ENCODE assay signal across 25 mouse cellular contexts in genomic region chr4:154887593-154888250, GRCm38 (mm10). TPM values are rescaled to one million over a fixed set of nuclear protein-coding genes. Genes with fewer than 3 reads are reported as not detected.
DNase-seq lines count a peak whose midpoint lies in the region; ATAC-seq and TF ChIP-seq lines count a peak whose summit lies in the region.
"Had no signal": no experiment of that assay in that cellular context is flagged by ENCODE, and none has a peak within 500 bp of the region (broad histone marks: within the 10 kb centered on the region; RNA-seq: fewer than 3 reads in every experiment).

No protein-coding gene starts in this region.

- no peaks in the 10 kb centered on the region for H3K36me3 ChIP-seq in hindbrain, embryonic 10.5 days
- H3K36me3 ChIP-seq in hindbrain, embryonic 11.5 days (ENCODE audit: control insufficient read depth, insufficient read depth, low read length), result no peaks in the 10 kb centered on the region
- no peaks in the 10 kb centered on the region for H3K36me3 ChIP-seq in lung, embryonic 15.5 days
- H3K36me3 ChIP-seq: embryonic facial prominence, embryonic 13.5 days; forebrain, embryonic 10.5 days; forebrain, embryonic 15.5 days; heart, embryonic 13.5 days; kidney, embryonic 15.5 days; limb, embryonic 13.5 days; liver, embryonic 12.5 days; neural tube, embryonic 13.5 days had no signal

- DNase-seq in cerebellum, adult 2 months, result no peak
- no peak for DNase-seq in cerebellum, postnatal 36 days
- no peak for DNase-seq in hindbrain, embryonic 10.5 days (ENCODE audit: low spot score)
- no peak for DNase-seq in hindbrain, embryonic 11.5 days (ENCODE audit: low spot score)
- DNase-seq in lung, postnatal 14 days, result no peak
- DNase-seq: adrenal gland, postnatal 14 days; gastrocnemius, postnatal 25 days; heart, postnatal 14 days; kidney, adult 18-20 months; lung, adult 18-20 months; lung, postnatal 10 days; right cerebral cortex, postnatal 4 days; thymus, postnatal 4 days had no signal

- H3K4me1 ChIP-seq in cerebellum, adult 2 months (ENCODE audit: control insufficient read depth, insufficient read depth, low read length), result peaks cover 34% of the 10 kb centered on the region
- H3K4me1 ChIP-seq in hindbrain, embryonic 10.5 days (replicated peaks), result peaks cover 29% of the 10 kb centered on the region
- no peaks in the 10 kb centered on the region for H3K4me1 ChIP-seq in hindbrain, embryonic 11.5 days (replicated peaks; ENCODE audit: control insufficient read depth, insufficient read depth, low read length)
- no peaks in the 10 kb centered on the region for H3K4me1 ChIP-seq in lung, embryonic 15.5 days
- H3K4me1 ChIP-seq: embryonic facial prominence, embryonic 13.5 days; forebrain, embryonic 15.5 days; kidney, embryonic 15.5 days; limb, embryonic 13.5 days; neural tube, embryonic 13.5 days had no signal

- no peak for TF ChIP-seq CTCF in cerebellum, adult 2 months (IDR thresholded peaks at IDR 0.05; ENCODE audit: borderline replicate concordance, insufficient read depth, low read depth, low read length)

- no peak for ATAC-seq in hindbrain, embryonic 11.5 days (ENCODE audit: low FRiP score)
- ATAC-seq in lung, embryonic 15.5 days (ENCODE audit: borderline replicate concordance, extremely low read depth, low FRiP score, low TSS enrichment), result 0 out of 2 replicates have a peak, but pooled peaks have one; percentile 4
- ATAC-seq: CD4-positive, CD25-positive, alpha-beta regulatory T cell, adult 4 months; forebrain, embryonic 15.5 days; liver, embryonic 12.5 days had no signal

- H3K9ac ChIP-seq in hindbrain, embryonic 11.5 days (ENCODE audit: low read depth, low read length), result no peak overlapping the region
- no peak overlapping the region for H3K9ac ChIP-seq in lung, embryonic 15.5 days
- H3K9ac ChIP-seq: forebrain, embryonic 15.5 days; heart, embryonic 13.5 days; hindbrain, embryonic 14.5 days; kidney, embryonic 15.5 days; limb, embryonic 13.5 days; liver, embryonic 12.5 days; neural tube, embryonic 13.5 days had no signal

- H3K27me3 ChIP-seq in cerebellum, adult 2 months (ENCODE audit: control insufficient read depth, insufficient read depth, low read length), result no peaks in the 10 kb centered on the region
- H3K27me3 ChIP-seq in hindbrain, embryonic 10.5 days (ENCODE audit: insufficient read depth, poor library complexity, severe bottlenecking), result 0 out of 2 replicates have a peak, but pooled peaks cover 10% of the 10 kb centered on the region
- no peaks in the 10 kb centered on the region for H3K27me3 ChIP-seq in hindbrain, embryonic 11.5 days (ENCODE audit: control insufficient read depth, insufficient read depth, low read length)
- no peaks in the 10 kb centered on the region for H3K27me3 ChIP-seq in lung, embryonic 15.5 days
- H3K27me3 ChIP-seq: forebrain, embryonic 15.5 days; kidney, embryonic 15.5 days; neural tube, embryonic 13.5 days had no signal

- no peak overlapping the region for H3K4me2 ChIP-seq in hindbrain, embryonic 11.5 days (replicated peaks; ENCODE audit: low read depth, low read length)
- no peak overlapping the region for H3K4me2 ChIP-seq in lung, embryonic 15.5 days
- H3K4me2 ChIP-seq: embryonic facial prominence, embryonic 13.5 days; forebrain, embryonic 15.5 days; heart, embryonic 13.5 days; hindbrain, embryonic 14.5 days; kidney, embryonic 15.5 days; limb, embryonic 13.5 days; liver, embryonic 12.5 days; neural tube, embryonic 13.5 days had no signal

- peak overlapping the region; percentile 89; the same call in 1 of the 2 replicates for H3K27ac ChIP-seq in cerebellum, adult 2 months (ENCODE audit: insufficient read depth, low read length)
- H3K27ac ChIP-seq in hindbrain, embryonic 10.5 days, result peak overlapping the region; percentile 78
- no peak overlapping the region for H3K27ac ChIP-seq in hindbrain, embryonic 11.5 days (ENCODE audit: low read depth, low read length)
- H3K27ac ChIP-seq in lung, embryonic 15.5 days, result no peak overlapping the region
- H3K27ac ChIP-seq: embryonic facial prominence, embryonic 13.5 days; forebrain, embryonic 15.5 days; heart, embryonic 13.5 days; kidney, embryonic 15.5 days; limb, embryonic 13.5 days; liver, embryonic 12.5 days; neural tube, embryonic 13.5 days had no signal

- H3K4me3 ChIP-seq in cerebellum, adult 2 months (replicated peaks; ENCODE audit: insufficient read depth, low read depth, low read length), result no peak overlapping the region
- H3K4me3 ChIP-seq in hindbrain, embryonic 10.5 days, result no peak overlapping the region
- no peak overlapping the region for H3K4me3 ChIP-seq in hindbrain, embryonic 11.5 days (ENCODE audit: low read depth, low read length)
- H3K4me3 ChIP-seq in lung, embryonic 15.5 days, result no peak overlapping the region
- H3K4me3 ChIP-seq: embryonic facial prominence, embryonic 13.5 days; forebrain, embryonic 10.5 days; forebrain, embryonic 15.5 days; heart, embryonic 13.5 days; kidney, embryonic 15.5 days; limb, embryonic 13.5 days; liver, embryonic 12.5 days; neural tube, embryonic 13.5 days had no signal

- H3K9me3 ChIP-seq in hindbrain, embryonic 10.5 days, result no peaks in the 10 kb centered on the region
- H3K9me3 ChIP-seq in hindbrain, embryonic 11.5 days (ENCODE audit: control insufficient read depth, low read length), result no peaks in the 10 kb centered on the region
- H3K9me3 ChIP-seq in lung, embryonic 15.5 days, result no peaks in the 10 kb centered on the region
- H3K9me3 ChIP-seq: embryonic facial prominence, embryonic 13.5 days; forebrain, embryonic 10.5 days; forebrain, embryonic 15.5 days; heart, embryonic 13.5 days; kidney, embryonic 15.5 days; limb, embryonic 13.5 days; liver, embryonic 12.5 days; neural tube, embryonic 13.5 days had no signal

- WGBS in cerebellum, adult 2 months, result 58% methylated on average over 15 of the region's 15 CpGs
- WGBS in hindbrain, embryonic 10.5 days, result 83% methylated on average over 15 of the region's 15 CpGs
- WGBS in hindbrain, embryonic 11.5 days, result 83% methylated on average over 15 of the region's 15 CpGs
- 69% methylated on average over 15 of the region's 15 CpGs for WGBS in lung, embryonic 15.5 days

- TF ChIP-seq POLR2A in cerebellum, adult 2 months (IDR thresholded peaks at IDR 0.05; ENCODE audit: borderline replicate concordance, insufficient read depth, low read length), result no peak

RNA-seq across cellular contexts. Expression of gene Fam213b, which starts 11.2 kb away (rescaled TPM):
- polyA plus RNA-seq in cerebellum, adult 2 months (2012; rRNA removed), result 171 and 180 TPM in 2 replicates
- polyA plus RNA-seq in hindbrain, embryonic 10.5 days (2016; fragmentation: Nextera tagmentation; extraction: Ambion mirVana), result 47.4 and 51.5 TPM in 2 replicates
- polyA plus RNA-seq in hindbrain, embryonic 11.5 days (2014; fragmentation: Nextera tagmentation; extraction: Ambion mirVana), result 39.8 and 41.4 TPM in 2 replicates
- polyA plus RNA-seq in lung, embryonic 15.5 days (2015; fragmentation: Nextera tagmentation; extraction: Ambion mirVana), result 36.4 and 41.5 TPM in 2 replicates

RNA-seq across cellular contexts. Expression of gene Mmel1, which starts 18.3 kb away (rescaled TPM):
- polyA plus RNA-seq in cerebellum, adult 2 months (2012; rRNA removed), result 2.7 and 3.3 TPM in 2 replicates
- polyA plus RNA-seq in hindbrain, embryonic 10.5 days (2016; fragmentation: Nextera tagmentation; extraction: Ambion mirVana), result 0.31 and 0.68 TPM in 2 replicates
- 0.48 and 0.56 TPM in 2 replicates for polyA plus RNA-seq in hindbrain, embryonic 11.5 days (2014; fragmentation: Nextera tagmentation; extraction: Ambion mirVana)
- 0.10 and 0.26 TPM in 2 replicates for polyA plus RNA-seq in lung, embryonic 15.5 days (2015; fragmentation: Nextera tagmentation; extraction: Ambion mirVana)
- polyA plus RNA-seq: CD4-positive, CD25-positive, alpha-beta regulatory T cell, adult 4 months; intestine, embryonic 14.5 days had no signal

RNA-seq across cellular contexts. Expression of gene Tnfrsf14, which starts 40.6 kb away (rescaled TPM):
- 0.80 and 1.3 TPM in 2 replicates for polyA plus RNA-seq in cerebellum, adult 2 months (2012; rRNA removed)
- polyA plus RNA-seq in hindbrain, embryonic 10.5 days (2016; fragmentation: Nextera tagmentation; extraction: Ambion mirVana), result 0.43 and 0.87 TPM in 2 replicates
- polyA plus RNA-seq in hindbrain, embryonic 11.5 days (2014; fragmentation: Nextera tagmentation; extraction: Ambion mirVana), result 1.0 and 1.1 TPM in 2 replicates
- 1.3 and 1.9 TPM in 2 replicates for polyA plus RNA-seq in lung, embryonic 15.5 days (2015; fragmentation: Nextera tagmentation; extraction: Ambion mirVana)
- polyA plus RNA-seq: forebrain, embryonic 15.5 days had no signal

RNA-seq across cellular contexts. Expression of gene Ttc34, which starts 50.5 kb away (rescaled TPM):
- 1.5 and 2.6 TPM in 2 replicates for polyA plus RNA-seq in cerebellum, adult 2 months (2012; rRNA removed)
- 0.65 and 0.68 TPM in 2 replicates for polyA plus RNA-seq in hindbrain, embryonic 10.5 days (2016; fragmentation: Nextera tagmentation; extraction: Ambion mirVana)
- 0.09 and 0.32 TPM in 2 replicates for polyA plus RNA-seq in hindbrain, embryonic 11.5 days (2014; fragmentation: Nextera tagmentation; extraction: Ambion mirVana)
- polyA plus RNA-seq in lung, embryonic 15.5 days (2015; fragmentation: Nextera tagmentation; extraction: Ambion mirVana), result 0.19 and 0.26 TPM in 2 replicates
- polyA plus RNA-seq: CD4-positive, CD25-positive, alpha-beta regulatory T cell, adult 4 months; liver, embryonic 12.5 days had no signal

Comparison
In these comparisons a context has a peak if more than half of its experiments do, and no peak if none do; other contexts are left out.
1. H3K27ac ChIP-seq: peak in cerebellum, adult 2 months (single experiment) and hindbrain, embryonic 10.5 days (single experiment); none in hindbrain, embryonic 11.5 days (single experiment) and lung, embryonic 15.5 days (single experiment).